Mouse (Mus musculus): ENCODE results near the gene Papss2. TPM values are rescaled to one million over a fixed set of nuclear protein-coding genes. Genes with fewer than 3 reads are reported as not detected.
A peak's percentile ranks its signal among the peaks of the same experiment; 100 is the strongest.

Gene Papss2
- polyA plus RNA-seq, 1 experiment from 2014 or later: 10.0 TPM

- H3K4me1 ChIP-seq (ENCODE audit: control insufficient read depth, insufficient read depth, low read length): no peaks in the 10 kb centered on the region
- H3K4me2 ChIP-seq (ENCODE audit: low read depth, severe bottlenecking): peak overlapping the region; percentile 73
- H3K27ac ChIP-seq (replicated peaks; ENCODE audit: low read depth, low read length): peak overlapping the region; percentile 68
- no peaks in the 10 kb centered on the region for H3K36me3 ChIP-seq (ENCODE audit: control insufficient read depth, insufficient read depth, low read length)
- DNase-seq (ENCODE audit: low spot score) (peak; percentile 93), ATAC-seq (ENCODE audit: insufficient number of reproducible peaks, low FRiP score, low TSS enrichment, low read depth) (peak; percentile 95)
- H3K27me3 ChIP-seq (ENCODE audit: control insufficient read depth, insufficient read depth, low read length): no peaks in the 10 kb centered on the region
- peak overlapping the region; percentile 93 for H3K9ac ChIP-seq (ENCODE audit: low read length)
- H3K9me3 ChIP-seq (ENCODE audit: control insufficient read depth, low read length): no peaks in the 10 kb centered on the region
- under 1% methylated on average over 63 of the region's 63 CpGs for WGBS
- peak overlapping the region; percentile 94 for H3K4me3 ChIP-seq (ENCODE audit: low read depth, low read length)
Measured at GRCm38 (mm10) chr19:32711761-32712541, 116.4 kb downstream of the Papss2 start.

GRCm38 (mm10) chr19:32712588-32713042, 117.0 kb downstream of the Papss2 start:
- Histone ChIP-seq H3K9me3 (ENCODE audit: control insufficient read depth, low read length) (no peaks in the 10 kb centered on the region), H3K4me3 (ENCODE audit: low read depth, low read length) (peak overlapping the region; percentile 94), H3K27me3 (ENCODE audit: control insufficient read depth, insufficient read depth, low read length) (no peaks in the 10 kb centered on the region), H3K9ac (ENCODE audit: low read length) (peak overlapping the region; percentile 93; the same call in 1 of the 2 replicates), H3K4me1 (ENCODE audit: control insufficient read depth, insufficient read depth, low read length) (no peaks in the 10 kb centered on the region), H3K27ac (replicated peaks; ENCODE audit: low read depth, low read length) (no peak overlapping the region), H3K36me3 (ENCODE audit: control insufficient read depth, insufficient read depth, low read length) (no peaks in the 10 kb centered on the region), H3K4me2 (ENCODE audit: low read depth, severe bottlenecking) (peak overlapping the region; percentile 73)
- DNase-seq (ENCODE audit: low spot score): peak; percentile 74
- peak; percentile 80 for ATAC-seq (ENCODE audit: insufficient number of reproducible peaks, low FRiP score, low TSS enrichment, low read depth)
- 0% methylated on average over 11 of the region's 11 CpGs for WGBS

- no peak for DNase-seq (ENCODE audit: low spot score)
Measured at GRCm38 (mm10) chr19:32713471-32713870, 117.9 kb downstream of the Papss2 start.

GRCm38 (mm10) chr19:32715201-32715600, 119.6 kb downstream of the Papss2 start:
- Histone ChIP-seq H3K4me2 (ENCODE audit: low read depth, severe bottlenecking) (no peak overlapping the region), H3K9me3 (ENCODE audit: control insufficient read depth, low read length) (no peaks in the 10 kb centered on the region), H3K4me3 (ENCODE audit: low read depth, low read length) (no peak overlapping the region), H3K27me3 (ENCODE audit: control insufficient read depth, insufficient read depth, low read length) (no peaks in the 10 kb centered on the region), H3K4me1 (ENCODE audit: control insufficient read depth, insufficient read depth, low read length) (no peaks in the 10 kb centered on the region), H3K27ac (replicated peaks; ENCODE audit: low read depth, low read length) (no peak overlapping the region), H3K9ac (ENCODE audit: low read length) (no peak overlapping the region), H3K36me3 (ENCODE audit: control insufficient read depth, insufficient read depth, low read length) (no peaks in the 10 kb centered on the region)
- ATAC-seq (ENCODE audit: insufficient number of reproducible peaks, low FRiP score, low TSS enrichment, low read depth) (no peak), DNase-seq (ENCODE audit: low spot score) (peak; percentile 78)
- 5% methylated on average over 3 of the region's 3 CpGs for WGBS

More at GRCm38 (mm10) chr19:32713471-32713870, 117.9 kb downstream of the Papss2 start:
- no peaks in the 10 kb centered on the region for H3K36me3 ChIP-seq (ENCODE audit: control insufficient read depth, insufficient read depth, low read length)
- 83% methylated on average over 3 of the region's 3 CpGs for WGBS
- H3K4me3 ChIP-seq (ENCODE audit: low read depth, low read length): no peak overlapping the region
- no peaks in the 10 kb centered on the region for H3K9me3 ChIP-seq (ENCODE audit: control insufficient read depth, low read length)
- no peaks in the 10 kb centered on the region for H3K27me3 ChIP-seq (ENCODE audit: control insufficient read depth, insufficient read depth, low read length)
- no peak overlapping the region for H3K4me2 ChIP-seq (ENCODE audit: low read depth, severe bottlenecking)
- no peak overlapping the region for H3K27ac ChIP-seq (replicated peaks; ENCODE audit: low read depth, low read length)
- no peak overlapping the region for H3K9ac ChIP-seq (ENCODE audit: low read length)
- no peak for ATAC-seq (ENCODE audit: insufficient number of reproducible peaks, low FRiP score, low TSS enrichment, low read depth)
- no peaks in the 10 kb centered on the region for H3K4me1 ChIP-seq (ENCODE audit: control insufficient read depth, insufficient read depth, low read length)

GRCm38 (mm10) chr19:32715681-32716080, 120.1 kb downstream of the Papss2 start:
- H3K9me3 ChIP-seq (ENCODE audit: control insufficient read depth, low read length): no peaks in the 10 kb centered on the region
- no peaks in the 10 kb centered on the region for H3K36me3 ChIP-seq (ENCODE audit: control insufficient read depth, insufficient read depth, low read length)
- ATAC-seq (ENCODE audit: insufficient number of reproducible peaks, low FRiP score, low TSS enrichment, low read depth): no peak
- no peaks in the 10 kb centered on the region for H3K4me1 ChIP-seq (ENCODE audit: control insufficient read depth, insufficient read depth, low read length)
- H3K9ac ChIP-seq (ENCODE audit: low read length): no peak overlapping the region
- no peak overlapping the region for H3K4me3 ChIP-seq (ENCODE audit: low read depth, low read length)
- H3K27me3 ChIP-seq (ENCODE audit: control insufficient read depth, insufficient read depth, low read length): no peaks in the 10 kb centered on the region
- H3K4me2 ChIP-seq (ENCODE audit: low read depth, severe bottlenecking): no peak overlapping the region
- H3K27ac ChIP-seq (replicated peaks; ENCODE audit: low read depth, low read length): no peak overlapping the region
- DNase-seq (ENCODE audit: low spot score): no peak

Other genes with a start within 250 kb of the Papss2 start
- 13.5 and 14.9 TPM in 2 replicates for gene Sgms1, start 206.1 kb upstream of the Papss2 start, polyA plus RNA-seq (2014; fragmentation: Nextera tagmentation; extraction: Ambion mirVana)
- gene Rpl9-ps6, start 129.2 kb upstream of the Papss2 start, polyA plus RNA-seq (2014; fragmentation: Nextera tagmentation; extraction: Ambion mirVana): 97.3 and 98.3 TPM in 2 replicates
- 83.8 and 83.9 TPM in 2 replicates for gene Minpp1, start 110.0 kb upstream of the Papss2 start, polyA plus RNA-seq (2014; fragmentation: Nextera tagmentation; extraction: Ambion mirVana)
- 68.8 and 71.5 TPM in 2 replicates for gene Atad1, start 144.0 kb downstream of the Papss2 start, polyA plus RNA-seq (2014; fragmentation: Nextera tagmentation; extraction: Ambion mirVana)
- gene Pten, start 161.7 kb downstream of the Papss2 start, polyA plus RNA-seq (2014; fragmentation: Nextera tagmentation; extraction: Ambion mirVana): 6.9 and 7.8 TPM in 2 replicates

Data from limb, embryonic 11.5 days (tissue).